Mouse (Mus musculus): ENCODE data around the gene B4gat1.
A peak's percentile ranks its signal among the peaks of the same experiment; 100 is the strongest.
"Not testable (repeated sequence)": the region's sequence is repeated elsewhere in the genome, so short reads cannot be mapped to it uniquely, and the experiment has no call there.

The B4gat1 gene

DNA sequence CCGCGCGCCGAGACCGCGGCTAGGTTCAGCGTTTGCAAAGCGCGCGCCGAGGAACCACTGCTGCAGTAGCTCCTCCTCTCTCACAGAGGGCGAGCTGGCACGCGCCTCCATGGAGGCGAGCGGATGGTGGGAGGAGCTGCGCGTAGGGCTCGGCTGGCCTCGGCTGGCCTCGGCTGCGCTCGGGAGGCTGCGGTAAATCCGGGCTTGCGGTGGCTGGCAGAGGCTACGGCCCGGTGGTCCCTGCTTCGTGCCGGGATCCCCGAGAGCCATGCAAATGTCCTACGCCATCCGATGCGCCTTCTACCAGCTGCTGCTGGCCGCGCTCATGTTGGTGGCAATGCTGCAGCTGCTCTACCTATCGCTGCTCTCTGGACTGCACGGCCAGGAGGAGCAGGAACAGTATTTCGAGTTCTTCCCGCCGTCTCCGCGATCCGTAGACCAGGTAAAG lies at the start of gene B4gat1, which contains the start of gene AC124502.3:
B4gat1 (plus strand) TSS at position 118 of the 448 bp plus-strand sequence.
AC124502.3 (plus strand) TSS at position 183 of the 448 bp plus-strand sequence.
- DNase-seq (ENCODE audit: low spot score in 2 of 2) = peak; percentile 85 to 86

DNA sequence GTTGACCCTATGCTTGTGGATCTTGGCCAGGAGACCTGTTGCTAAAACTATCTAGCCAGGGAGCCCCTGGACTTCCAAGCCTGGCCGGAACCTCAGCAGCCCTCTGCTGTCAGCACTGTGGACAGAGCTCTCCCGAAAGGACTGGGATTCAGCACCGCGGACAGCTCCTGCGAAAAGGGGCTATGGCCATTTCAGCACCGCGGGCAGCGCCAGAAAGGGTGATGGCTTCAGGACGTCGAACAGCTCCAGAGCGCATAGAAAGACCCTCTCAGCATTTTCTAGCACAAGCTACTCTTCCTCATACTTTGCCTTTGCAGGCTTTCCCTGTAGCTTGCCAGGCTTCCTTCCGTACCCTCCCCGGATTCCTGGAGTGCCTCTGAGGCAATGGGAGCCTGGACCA lies 49.6 kb upstream of the B4gat1 start:
- peak; percentile 42 to 67 for DNase-seq (ENCODE audit: low spot score in 2 of 2)

DNA sequence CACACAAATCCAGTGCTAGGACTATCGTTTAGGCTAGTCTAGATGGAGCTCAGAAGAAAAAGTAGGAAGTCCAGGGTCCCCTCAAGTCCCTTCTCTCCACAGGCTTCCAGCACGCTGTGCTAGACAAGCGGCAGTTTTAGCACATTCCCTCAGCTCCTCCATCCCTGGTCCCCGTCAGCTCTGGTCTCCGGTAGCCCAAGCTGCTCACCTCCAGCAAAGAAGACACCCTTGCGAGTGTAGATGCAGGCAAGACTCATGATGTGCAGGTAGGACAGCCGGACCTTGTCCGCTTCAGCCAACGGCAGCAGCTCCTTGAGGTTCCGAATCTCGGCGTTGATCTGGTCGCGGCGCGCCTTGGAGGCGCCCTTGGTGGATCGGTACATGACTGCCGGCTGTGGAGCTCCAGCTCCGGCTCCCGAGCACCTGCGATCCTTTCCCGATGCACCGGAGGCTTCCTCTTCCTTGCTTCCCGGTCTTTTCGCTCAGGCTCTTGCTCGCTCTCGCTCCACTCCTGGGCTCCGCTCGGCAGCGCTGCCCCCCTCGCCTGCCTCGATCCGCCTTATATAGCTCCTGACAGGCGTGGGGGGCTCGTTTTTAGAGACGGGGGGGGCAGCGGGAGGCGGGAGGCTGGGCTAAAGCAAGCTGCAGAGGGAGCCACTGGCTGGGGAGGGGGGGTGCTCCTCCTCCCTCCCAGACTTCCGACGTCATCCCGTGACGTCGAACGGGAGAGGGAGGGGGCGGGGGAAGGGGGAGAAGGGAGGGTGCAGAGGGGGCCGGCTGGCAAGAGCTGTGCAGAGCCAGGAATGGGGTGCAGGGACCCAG lies 49.0 kb upstream of the B4gat1 start:
- no peak for DNase-seq (ENCODE audit: low spot score in 2 of 2)

DNA sequence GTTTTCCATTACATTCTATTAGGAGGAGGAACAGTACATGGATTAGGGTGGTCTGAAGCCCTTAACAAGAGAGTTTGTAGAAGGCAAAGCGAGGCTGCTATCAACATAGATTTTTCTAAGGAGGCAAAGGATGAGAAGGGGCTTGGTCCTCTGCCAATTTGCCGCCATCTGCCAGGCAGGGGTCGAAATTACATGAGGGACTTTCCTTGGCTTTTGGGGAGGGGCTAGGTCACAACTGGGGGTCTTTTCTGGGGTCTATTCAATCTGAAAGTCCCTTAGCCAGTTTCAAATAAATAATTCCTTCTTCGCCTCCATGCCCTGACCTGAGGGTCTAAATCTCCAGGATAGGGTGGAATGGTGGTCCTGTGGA lies 48.4 kb upstream of the B4gat1 start, which contains the start of gene Npas4:
Npas4 (minus strand) TSS at position 61 of the 370 bp plus-strand sequence.
- no peak for DNase-seq (ENCODE audit: low spot score in 2 of 2)

DNA sequence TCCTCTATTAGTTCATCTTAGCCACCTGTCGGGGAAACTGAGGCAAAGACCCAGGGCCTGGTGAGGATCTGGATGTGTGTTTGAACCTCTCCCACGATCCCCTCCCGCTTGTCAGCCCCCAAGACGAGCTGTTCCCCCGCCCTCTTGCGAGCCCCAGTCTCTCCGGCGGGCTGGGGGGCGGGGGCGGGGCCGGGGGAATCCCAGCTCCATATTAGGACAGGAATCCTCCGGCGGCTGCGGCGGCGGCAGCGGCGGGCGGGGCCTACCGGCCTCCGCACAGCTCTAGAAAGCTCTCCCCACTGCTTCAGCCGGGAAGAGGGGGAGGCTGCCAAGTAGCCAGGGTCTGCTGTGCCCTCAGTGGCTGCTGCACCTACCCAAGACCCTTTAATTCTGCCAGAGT lies 47.9 kb upstream of the B4gat1 start:
- DNase-seq (ENCODE audit: low spot score in 2 of 2) = no peak

DNA sequence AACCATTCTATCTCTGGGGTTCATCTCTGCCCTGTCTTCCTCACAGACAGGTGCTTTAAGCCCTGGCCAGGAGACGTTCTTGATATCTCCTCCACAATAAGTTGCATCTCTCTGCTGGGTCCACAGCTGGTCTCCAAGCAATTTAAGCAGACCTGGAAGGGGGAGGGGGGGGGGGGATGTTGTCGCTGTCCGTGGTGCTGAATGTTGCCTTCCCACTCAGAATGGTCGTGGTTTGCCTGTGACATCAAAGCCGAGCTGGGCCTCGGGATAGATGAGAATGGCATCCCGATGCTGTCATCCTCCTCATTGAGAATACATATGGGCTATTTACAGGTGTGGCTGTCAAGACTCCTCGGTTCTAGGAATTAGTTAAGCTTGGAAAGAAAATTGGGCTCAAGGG lies 46.3 kb upstream of the B4gat1 start:
- no peak for DNase-seq (ENCODE audit: low spot score in 2 of 2)

DNA sequence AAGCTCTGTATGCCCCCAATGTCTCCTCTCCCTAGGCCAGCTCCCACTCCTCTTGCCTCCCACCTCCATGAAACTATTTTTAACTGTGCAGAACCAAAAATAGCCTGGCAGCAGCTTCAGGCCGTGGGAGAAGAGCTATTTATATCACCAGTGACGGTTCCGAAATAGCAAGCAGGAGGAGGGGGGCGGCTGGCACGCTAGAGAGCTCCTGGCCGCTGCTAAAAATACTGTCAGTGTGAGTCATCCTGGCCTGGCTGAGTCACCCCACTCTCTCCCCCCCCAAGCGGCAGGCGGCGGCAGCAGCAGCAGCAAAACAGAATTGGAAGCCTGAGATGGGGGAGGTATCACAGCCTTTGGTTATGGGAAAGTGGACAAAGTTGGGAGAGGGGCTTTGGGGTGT lies 45.7 kb upstream of the B4gat1 start:
- no peak for DNase-seq (ENCODE audit: low spot score in 2 of 2)

DNA sequence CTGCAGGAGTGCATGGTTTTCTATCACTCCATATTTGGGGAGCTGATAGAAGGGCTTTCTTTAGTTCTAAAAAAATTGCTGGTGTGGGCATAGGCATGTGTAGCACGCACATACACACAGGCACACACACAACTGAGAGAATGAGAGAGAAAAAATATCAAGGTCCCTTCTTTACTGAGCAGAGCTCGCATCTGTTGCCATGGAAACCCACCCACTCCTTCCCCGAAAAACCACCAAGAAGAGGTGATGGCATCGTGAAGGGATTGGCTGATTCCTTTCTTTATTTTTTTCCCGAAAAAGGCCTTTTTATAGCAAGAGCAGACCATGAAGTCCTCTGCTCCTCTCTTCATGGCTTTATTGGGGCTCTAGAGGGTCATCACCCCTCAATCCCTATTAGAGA lies 44.6 kb upstream of the B4gat1 start:
- DNase-seq (ENCODE audit: low spot score in 2 of 2) = no peak

DNA sequence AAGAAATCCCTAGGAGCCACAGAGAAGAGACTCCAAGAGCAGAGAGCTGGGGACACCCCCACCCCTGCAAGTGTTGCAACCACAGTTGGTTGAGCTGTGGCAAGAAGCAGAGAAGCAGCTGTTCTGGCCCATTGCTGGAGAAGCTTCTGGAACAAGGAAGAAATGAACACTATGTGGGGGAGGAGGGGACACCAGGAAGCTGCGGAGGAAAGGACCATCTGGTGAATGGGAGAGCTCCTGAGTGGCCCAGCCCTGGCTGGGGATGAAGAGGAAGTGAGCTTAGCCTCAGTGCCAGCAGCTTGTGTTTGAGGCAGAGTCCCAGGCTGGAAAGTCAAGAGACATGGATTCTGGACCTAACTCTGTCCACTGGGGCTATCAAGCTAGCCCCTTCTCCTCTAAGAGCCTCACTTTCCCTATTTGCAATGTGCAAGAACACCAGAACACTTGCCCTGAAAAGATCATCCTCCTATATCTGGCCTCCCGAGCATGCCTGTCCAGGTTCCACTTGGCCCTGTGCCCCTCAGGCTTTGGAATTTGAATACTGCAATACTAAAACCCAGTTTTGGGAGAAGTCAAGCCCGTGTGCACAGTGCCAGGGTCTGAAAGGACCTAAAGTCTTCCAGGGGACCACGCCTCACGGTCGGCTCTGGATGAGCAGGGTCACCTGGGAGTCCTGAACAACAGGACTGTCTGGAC lies 39.0 kb upstream of the B4gat1 start:
- DNase-seq (ENCODE audit: low spot score in 2 of 2) = no peak

DNA sequence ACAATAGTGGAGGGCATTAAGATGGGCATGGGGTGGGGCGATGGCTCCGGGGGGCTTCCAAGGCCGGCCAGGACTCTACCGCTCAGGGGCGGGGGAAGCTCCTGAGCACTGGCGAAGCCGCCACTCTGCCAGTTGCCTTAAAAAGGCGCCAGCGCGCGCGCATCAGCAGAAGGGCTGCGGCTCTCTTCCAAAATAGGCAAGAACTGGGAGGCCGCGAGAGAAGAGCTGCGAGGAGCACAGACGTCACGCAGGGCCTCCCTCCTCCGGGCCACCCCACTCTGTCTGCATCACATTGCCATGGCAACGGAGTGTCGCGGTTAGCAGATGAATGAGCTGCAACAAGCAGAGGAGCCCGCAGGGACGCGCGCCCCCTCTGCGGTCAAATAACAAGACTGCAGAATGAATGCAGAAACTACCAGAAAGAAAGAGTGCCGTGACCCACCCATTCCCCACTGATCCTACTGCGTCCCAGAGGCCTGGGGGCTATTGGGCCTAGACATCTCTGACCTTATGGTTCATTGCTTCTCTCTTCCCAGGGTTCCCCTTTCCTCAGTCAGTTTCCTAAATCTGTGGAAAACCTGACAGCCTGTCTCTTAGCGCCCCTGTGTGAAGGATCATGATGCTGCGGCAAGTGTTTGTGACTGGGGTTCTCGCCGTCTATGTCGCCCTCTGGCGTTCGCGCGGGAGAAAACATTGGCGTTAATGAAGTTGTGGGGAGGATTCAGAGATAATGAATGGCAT lies 36.8 kb upstream of the B4gat1 start:
- peak; percentile 60 for DNase-seq (ENCODE audit: low spot score in 2 of 2)

DNA sequence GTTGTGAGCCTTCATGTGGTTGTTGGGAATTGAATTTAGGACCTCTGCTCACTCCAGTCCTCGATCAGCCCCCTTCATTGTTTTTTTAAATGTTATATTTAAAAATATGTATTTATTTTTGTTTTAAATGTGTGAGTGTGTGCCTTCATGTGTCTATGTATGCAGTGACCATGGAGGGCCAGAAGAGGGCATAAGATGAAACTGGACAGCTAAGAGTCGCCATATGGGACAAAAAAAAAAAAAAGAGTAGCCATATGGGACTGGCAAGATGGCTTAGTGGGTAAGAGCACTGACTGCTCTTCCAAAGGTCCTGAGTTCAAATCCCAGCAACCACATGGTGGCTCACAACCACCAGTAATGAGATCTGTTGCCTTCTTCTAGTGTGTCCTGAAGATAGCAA lies 35.0 kb upstream of the B4gat1 start:
- not testable (repeated sequence) for DNase-seq (ENCODE audit: low spot score in 2 of 2)

DNA sequence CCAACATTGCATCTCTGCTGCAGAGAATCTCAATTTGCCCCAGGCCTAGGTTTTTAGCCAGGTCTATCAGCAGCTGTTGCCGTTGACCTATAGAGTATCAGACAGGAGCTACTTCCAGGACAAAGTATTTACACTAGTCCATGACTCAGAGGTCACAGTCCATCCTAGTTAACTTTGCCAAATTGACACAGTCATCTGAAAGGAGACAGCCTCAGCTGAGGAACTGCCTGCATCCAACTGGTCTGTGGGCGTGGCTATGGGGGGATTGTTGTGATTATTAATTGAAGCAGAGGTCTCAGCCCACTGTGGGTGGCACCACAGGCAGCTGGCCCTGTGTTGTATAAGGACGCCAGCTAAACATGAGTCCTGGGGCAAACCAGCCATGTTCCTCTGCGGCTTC lies 33.7 kb upstream of the B4gat1 start:
- no peak for DNase-seq (ENCODE audit: low spot score in 2 of 2)

DNA sequence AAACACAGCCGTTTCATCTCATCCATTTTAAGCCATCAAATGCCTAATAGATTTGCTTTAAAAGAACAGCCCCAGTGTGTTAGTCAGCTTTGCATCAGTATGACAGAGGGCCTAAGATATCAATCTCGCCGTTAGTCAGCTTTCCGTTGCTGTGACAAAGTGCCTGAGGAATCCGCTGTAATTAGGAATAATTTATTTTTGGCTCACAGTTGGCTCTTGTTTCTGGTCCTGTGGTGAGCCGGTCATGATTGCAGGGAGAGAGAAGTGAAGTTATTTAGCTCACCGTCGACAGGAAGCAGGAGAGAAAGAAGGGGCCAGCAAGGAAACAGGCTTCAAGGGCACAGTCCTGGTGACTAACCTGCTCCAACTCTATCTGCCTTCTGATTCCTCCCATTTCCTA lies 25.5 kb upstream of the B4gat1 start:
- DNase-seq (ENCODE audit: low spot score in 2 of 2) = no peak

DNA sequence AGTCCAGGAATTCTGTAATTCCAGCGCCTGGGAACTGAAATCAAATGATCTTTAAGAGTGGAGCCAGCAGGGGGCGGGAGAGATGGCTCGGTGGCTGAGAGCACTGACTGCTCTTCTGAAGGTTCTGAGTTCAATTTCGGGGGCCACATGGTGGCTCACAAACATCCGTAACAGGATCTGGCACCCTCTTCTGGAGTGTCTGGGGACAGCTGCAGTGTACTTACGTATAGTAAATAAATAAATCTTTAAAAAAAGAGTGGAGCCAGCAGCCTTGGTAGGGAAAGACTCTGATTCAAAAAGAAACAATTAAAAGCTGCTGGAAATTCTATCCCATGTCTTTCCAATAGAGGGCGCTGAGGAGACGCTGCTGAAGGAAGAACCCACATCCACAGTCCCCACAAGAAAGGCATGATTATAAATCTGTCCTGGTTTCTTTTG lies 23.6 kb upstream of the B4gat1 start:
- peak in 1 of 2 experiments; percentile 20 for DNase-seq (ENCODE audit: low spot score in 2 of 2)

DNA sequence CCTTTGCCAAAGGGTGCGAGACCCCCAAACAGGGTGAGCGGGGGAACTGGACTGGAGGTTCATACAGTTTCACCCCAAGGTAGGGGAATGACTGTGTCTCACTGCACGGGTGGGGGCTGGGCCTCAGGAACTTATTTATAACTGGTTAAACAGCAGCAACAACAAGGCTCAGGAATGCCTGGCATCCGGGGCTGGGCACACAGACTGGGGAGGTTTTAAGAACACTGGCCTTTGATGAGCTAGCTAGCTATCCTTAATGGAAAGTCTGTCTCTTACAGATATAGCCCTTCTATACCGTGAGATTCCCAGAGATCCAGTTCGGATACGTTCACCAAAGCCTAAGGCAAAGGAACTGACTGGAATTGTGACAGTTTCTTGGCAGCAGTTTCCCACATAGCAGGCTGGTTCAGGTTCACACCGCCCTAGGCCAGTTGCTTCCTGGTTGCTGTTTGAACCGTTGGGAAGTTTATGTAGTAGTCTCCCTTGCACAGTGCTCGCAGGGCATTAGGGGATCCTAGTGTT lies 22.3 kb upstream of the B4gat1 start:
- DNase-seq (ENCODE audit: low spot score in 2 of 2) = no peak

DNA sequence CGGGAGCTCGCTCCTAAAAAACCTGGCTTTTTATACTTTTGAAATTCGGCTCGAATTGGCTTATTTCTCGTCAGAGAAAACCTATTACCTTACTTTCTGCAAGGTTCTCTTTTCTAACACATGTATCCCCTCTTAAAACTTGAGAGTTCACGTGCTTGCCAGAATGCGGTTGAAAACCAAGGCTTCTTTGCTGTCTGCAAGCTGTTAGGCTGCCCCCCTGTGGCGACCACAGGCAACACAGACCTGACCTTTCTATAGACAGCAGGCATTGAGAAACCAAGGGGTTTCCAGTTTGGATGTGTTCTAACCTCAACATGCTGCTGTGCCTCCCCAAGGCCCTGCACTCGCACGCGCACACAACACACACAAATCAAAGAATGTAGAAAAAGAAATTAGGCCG lies 21.8 kb upstream of the B4gat1 start:
- DNase-seq (ENCODE audit: low spot score in 2 of 2) = peak; percentile 59

DNA sequence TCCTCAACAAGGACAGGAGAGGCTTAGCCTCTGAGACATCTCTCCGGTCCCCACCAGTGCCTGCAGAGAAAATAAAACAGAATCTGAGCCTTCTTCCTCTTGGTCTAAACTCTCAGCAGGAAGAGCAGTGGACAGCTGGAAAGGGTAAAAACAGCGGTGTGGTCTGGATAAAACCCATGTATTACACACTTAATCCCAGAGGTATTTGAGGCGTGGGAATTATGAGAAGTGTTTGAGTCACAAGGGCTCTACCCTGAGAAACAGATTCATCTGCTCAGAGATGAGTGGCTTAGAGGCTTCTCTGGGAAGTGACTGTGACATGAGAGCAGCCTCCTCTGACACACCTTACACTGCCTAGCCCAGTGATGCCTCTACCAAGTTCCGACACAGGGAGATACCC lies 21.0 kb upstream of the B4gat1 start:
- DNase-seq (ENCODE audit: low spot score in 2 of 2) = no peak

DNA sequence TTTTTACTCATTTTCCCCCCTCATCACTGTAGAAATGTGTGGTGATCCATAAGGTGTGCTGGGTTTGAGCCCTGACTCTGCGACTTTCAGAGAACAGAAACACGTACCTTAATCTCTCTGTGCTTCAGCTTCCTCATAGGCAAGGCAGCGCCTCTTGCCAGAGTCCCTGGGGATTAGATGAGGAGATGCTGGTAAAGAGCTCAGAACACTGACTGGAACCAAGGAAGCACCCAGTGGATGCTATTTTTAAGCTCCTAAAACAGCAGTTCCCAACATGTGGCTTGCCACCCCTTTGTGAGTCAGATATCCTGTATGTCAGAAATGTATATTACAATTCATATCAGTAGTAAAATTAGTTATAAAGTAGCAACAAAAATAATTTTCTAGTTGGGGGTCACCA lies 20.4 kb upstream of the B4gat1 start:
- DNase-seq (ENCODE audit: low spot score in 2 of 2) = no peak

DNA sequence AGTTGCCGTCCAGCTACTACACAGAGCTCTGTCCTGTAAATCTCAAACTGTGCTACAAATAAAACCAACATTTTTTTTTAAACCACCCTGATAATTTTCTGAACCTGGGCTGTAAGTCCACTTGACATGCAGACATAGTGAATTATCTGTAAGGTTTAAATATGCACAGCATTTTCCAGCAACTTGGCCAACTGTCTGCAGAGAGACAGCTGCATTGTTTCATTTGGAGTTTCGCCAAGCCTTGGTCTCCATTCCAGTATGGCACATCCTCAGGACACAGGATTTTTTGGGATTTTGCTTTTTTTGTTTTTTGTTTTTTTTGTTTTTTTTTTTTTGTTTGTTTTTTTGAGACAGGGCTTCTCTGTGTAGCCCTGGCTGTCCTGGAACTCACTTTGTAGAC lies 17.2 kb upstream of the B4gat1 start:
- no peak for DNase-seq (ENCODE audit: low spot score in 2 of 2)

DNA sequence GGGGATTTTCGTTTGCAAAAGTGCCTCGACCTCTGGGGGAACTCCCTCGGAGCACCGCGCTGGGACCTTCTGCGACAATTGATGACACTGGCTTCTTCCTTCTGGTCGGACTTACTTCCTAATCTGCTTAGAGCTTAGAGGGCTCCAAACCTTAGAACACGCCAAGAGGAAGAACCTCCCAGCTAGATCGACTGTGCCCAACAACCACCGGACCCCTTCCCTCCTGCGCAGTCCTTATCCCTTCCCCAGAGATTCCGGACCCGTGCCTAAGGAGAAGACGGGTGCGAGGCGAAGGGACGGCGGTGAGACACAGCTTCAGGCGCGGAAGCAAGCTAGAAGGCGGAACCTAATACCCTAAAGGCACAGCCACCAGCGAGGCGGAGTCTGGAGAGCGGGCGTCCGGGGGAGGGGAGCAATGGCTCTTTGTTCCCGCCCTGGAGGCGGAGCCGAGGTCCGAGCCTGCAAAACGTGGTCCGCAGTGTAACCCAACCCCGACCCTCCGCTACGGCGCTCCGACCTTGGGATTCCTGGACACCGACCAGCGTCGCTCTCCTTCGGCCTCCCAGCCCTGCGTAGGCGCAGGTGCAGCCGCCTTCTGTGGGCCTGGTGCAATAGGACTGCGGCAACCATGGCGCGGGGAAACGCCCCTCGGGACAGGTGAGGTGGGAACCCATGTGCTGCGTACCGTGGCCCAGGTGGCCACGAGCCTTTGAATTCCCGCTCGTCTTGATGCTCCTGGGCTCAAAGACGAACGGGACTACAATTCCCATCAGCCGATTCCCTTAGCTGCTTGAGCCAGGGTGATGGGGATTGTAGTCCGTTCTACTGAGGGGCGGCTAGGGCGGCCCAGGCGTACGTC lies 14.8 kb upstream of the B4gat1 start, which contains the start of gene Slc29a2:
Slc29a2 (plus strand) TSS at position 240 of the 859 bp plus-strand sequence.
- DNase-seq (ENCODE audit: low spot score in 2 of 2) = peak; percentile 92 to 93

DNA sequence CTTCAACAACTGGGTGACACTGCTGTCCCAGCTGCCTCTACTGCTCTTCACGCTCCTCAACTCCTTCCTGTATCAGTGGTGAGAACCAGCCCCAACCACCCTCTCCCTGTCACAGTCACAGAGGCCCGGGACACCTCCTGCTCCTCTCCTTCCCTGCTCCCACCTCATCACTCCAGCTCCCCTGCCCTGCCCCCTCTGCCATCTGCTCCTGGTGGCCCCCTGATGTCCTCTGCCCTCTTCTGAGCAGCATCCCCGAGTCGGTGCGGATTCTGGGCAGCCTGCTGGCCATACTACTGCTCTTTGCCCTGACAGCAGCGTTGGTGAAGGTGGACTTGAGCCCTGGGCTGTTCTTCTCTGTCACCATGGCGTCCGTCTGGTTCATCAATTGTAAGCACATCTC lies 12.5 kb upstream of the B4gat1 start:
- no peak for DNase-seq (ENCODE audit: low spot score in 2 of 2)

All from spleen, postnatal 36 days (tissue).